Mouse (Mus musculus): Measurements from ENCODE around the gene Ric8b.

Ric8b gene

DNA sequence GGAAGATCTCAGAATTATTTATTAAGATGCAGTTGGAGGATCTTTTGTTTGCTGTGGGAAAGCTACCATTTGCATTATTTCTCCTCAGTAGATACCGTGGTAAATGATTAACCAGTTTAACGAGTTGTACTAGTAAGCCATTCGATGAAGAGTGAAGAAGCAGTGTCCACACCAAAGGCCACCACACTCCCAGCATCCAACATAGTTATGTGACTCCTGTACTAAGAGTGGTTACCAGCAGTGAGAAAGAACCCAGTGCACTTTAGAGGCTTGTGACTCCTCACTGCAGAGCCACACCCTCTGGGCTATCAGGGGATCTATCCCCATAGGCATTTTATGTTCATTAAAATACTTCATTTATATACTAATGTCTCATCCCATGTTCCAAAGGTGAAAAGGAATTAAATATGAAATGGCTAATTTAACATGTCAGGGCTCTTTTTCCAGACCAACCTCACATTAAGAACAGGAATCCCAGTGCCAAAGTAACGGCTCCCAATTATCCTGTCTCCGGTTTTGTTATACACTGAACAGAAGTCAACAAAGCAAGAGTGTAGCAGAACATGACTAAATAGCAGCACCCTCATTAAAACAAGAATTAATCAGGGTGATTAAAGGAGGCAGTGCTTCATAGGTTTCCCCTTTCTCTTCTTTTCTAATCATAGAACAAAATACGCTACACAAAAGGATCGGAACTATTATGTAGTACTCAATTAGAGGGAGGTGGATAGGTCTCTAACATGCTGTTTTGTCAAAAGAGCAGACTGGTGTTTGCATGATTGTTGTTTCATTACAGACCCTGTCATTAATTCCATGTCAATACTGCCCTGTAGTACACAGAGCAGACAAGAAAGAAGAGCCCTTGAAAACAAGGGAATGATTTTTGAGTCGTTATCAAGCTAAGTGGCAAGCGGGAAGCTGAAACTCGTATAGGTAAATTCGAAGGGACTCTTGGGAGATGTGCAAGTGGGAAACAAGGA, 90.7 kb downstream of the Ric8b start:
- DNase-seq, result no peak

DNA sequence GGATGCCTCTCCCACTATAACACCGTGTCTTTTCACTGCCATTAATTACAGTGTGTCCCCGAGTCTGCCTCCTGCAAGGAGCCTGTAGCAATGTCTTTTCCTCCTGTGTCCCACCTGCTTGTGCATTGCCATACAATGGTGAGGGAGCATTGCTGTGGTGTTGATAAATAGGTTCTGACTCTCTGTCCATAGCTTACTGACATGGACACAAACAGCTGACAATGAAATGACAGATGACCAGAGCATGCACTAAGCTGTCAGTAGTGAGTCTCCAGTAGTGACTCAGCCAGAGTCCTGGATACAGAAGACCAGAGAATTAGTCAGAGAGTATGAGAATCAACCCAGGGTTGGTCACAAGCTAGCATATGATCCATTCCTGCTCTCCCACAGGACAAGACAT, 93.7 kb downstream of the Ric8b start:
- no peak for DNase-seq

DNA sequence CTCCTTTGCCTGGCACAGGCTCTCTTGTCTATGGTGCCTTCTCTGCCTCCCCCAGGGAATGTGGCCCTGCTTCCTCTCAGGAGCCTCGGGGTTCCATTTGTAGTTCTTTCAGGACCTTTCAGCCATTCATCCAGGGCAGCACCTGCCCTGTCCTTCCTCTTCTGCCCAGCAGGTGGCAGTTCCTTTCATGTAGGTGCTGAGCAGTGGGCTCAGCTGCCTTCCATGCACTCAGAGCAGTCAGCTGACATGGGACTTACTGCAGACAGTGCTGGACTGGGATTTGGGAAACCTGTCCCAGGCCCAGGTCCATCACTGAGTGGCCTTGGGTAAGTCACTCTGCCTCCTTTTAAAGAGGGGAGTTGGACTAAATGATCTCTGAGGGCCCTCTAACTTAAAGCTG, 96.0 kb downstream of the Ric8b start:
- peak; percentile 31 for DNase-seq

DNA sequence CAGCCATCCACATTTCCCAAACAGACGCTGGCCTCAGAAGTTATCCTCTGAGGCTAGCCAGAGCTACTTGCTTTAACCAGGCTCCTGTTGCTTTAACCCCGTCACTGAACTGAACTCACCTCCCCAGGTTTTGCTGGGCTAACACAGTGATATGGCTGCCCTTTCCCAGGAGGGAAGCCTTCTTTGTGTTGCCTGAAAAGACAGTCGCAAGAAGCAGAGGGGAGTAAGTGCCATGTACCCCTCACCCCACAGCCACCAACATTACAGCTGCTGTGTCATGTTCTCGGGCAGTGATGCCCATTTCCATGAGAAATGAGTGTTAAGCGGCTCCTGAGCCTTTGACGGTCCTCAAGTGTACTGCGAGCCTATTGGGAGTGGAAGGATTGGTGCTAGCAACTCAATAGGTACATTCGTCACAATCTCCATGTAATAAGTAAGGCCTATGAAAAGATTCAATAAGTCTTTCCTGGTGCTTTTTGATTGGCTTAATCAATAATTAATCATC, 96.6 kb downstream of the Ric8b start:
- no peak for DNase-seq

DNA sequence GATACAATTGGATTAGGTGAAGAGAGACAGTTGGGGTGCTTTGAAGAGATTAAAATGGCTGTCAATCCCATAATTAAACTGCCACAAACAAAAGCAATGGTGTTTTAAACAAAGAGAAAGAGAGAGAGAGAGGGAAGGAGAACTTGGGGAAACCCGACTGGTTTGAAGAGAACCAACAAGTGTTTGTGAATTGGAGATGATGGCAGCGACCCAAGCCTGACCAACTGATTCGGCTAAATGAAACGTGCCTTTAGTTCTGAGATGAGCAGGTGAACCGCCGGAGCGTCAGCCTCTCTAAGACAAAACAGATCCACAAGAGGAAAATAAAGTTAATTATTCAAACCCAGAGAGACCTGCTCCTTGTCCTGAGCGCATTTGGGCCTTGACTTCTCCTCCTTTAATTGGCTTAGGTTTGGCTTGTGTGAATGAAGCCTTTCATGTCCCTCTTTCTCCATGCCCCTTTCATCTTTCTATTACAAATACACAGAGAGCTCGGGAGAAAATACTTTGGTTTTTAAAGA, 97.1 kb downstream of the Ric8b start:
- DNase-seq, result no peak

DNA sequence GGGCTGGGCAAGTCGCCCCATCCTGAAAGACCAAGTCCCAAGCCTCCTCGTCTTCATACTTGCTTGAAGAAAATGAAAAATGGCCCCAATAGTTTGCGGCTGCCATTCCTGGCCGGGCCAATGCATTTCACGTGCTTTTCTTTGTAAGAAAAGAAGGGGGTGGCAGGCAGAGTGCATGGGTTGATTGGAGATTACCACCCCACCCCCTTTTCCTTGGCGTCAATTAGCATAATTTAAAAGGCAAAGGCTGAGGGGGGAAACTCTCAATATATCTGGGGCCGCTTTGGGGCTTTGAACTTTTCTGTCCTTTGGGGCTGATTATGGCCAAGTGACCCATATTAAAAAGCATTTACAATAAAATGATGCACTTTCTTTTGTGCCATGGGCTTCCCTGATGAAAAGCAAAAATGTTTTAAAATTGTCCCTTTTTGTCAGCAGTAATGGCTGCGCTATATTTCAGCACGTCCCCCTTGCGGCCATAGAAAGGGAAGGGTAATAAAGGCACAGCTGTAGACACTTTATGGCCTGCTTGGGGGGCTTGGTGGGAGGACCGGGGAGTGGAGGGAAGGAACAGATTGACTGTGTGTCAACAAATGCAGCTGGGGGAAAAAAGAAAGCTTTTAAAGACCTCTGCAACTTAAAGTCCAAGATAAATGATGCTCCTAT, 105.4 kb downstream of the Ric8b start:
- no peak for DNase-seq

DNA sequence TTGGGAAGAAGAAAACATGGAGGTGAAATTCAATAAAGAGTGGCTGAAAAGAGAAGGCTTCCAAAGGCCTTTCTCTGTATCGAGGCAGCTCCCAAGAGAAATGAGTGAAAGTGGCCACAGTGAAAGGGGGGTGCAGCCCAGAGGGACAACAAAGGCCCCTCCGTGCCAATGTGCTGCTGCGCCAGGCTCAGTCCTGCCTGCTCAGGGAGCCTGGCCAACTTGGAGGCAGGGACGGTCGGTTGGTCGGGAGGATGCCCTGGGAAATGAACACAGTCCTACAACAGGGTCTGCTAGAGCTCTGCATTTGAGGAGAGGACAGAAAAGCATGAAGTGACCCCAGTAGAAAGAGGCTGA, 105.9 kb downstream of the Ric8b start:
- DNase-seq, result no peak

DNA sequence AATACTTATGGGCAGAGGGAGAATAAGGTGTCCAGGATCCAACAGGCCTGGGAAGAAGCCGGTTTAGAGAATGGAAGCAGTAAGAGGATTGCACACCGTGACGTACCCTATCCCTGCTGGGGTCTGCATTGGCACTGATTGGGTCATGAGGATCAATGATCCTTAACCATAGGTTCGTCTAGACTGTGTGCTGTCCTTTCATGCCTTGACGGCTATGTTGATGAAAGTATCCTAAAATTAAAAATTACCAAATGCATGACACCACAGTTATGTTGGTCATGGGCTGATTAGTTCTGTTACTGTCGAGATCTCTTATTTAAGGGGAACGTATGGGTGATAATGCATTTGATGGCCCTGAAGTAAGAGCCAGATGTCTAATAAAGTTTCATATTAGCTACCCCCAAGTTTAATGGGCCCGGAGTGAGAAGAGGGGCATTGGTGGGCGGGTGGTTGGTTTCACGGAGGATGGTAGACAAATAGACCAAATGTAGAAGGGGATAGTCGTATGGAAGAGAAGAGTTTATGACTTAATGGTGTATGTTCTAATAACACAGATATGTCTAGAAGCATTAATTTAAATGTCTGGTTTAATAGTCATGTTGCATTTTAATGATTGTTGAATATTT, 108.5 kb downstream of the Ric8b start:
- no peak for DNase-seq

DNA sequence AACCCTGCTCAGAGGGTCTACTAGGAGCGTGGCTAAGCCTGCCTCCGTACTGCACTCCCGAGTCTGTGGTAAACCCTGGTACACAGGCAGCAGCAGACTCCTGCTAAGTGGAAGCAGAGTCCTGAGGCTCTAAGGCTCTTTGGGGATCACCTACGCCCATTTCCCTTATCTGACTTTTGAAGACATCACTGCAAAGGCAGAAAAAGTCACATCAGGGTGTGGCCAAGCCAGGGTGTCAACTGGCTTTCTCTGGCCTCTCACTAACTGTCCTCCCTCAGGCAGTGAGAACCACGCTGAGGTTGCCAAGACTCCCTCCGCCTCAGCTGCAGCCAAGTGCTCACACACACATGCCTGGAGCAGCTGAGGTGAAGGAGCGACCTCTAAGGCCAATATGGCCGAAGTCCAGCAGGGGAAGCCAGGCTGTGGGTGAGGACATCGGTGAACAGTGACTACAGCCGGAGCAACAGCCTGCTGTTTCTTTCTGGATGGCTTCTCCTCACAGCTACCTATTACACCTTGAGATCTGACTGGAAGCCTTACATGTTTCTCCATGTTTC, 110.3 kb downstream of the Ric8b start:
- DNase-seq, result no peak

DNA sequence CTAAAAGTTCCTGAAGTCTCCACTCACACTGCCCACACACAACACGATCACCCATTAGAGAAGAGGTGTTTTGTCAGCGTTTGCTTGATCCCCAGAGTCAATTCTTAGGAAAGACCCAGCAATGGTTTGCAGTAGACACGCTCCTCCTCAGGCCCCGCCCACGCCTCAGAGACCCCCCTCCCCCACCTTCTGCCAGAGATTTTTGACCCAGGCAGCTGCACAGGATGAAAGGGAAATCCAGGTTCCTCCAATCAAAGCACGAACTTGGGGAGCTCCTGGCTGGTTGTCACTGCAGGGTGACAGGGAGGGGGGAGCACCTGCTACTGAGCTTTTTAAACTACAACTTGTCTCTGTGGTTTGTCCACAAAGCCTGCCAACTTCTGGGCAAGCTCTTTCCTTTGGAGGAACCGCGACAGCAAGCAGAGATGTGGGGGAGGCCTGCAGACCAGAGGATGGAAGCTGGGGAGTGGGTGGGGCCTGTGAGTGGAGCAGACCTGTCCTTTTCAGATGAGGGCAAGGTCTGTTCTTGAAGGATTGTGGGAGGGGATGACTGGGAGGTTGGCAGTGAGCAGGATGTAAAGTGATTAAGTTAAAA, 117.8 kb downstream of the Ric8b start:
- DNase-seq, result no peak

DNA sequence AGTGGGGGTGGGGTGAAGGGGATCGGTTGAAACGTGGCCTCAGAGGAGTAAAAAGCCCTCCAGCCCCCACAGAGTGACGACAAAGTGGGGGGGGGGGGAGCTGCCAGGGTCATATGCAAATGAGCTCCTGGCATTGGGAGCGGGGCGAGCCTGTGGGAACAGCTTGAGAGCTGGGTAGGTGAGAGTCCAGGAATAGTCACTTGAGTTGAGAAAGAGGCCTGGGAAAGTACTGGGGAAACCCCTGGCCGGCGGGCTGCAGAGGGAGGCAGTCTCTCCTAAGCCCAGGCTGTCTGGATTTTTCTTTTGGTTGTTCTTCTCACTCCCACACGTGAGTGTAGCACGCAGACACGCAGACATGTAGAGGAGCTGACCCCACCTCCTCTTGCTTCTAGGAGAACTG, 120.7 kb downstream of the Ric8b start:
- DNase-seq, result no peak

DNA sequence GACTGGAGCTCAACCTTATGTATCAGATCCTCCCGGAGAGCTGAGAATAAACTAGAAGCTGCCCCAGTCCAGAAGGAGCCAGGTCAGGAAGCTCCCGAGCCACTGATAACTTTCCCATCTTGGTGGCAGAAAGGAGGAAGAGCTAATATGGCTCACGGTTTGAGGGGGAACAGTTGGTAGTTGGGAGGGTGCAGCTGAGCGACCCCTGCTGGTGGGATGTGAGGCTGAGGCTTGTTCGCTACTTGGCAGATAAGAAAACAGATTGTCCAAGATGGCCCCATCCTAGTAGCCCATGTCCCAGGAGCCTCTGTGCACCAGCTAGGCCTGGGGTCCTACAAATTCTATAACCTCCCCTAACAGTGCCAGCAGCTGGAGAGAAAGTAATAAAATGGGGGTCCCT, 121.4 kb downstream of the Ric8b start:
- no peak for DNase-seq

DNA sequence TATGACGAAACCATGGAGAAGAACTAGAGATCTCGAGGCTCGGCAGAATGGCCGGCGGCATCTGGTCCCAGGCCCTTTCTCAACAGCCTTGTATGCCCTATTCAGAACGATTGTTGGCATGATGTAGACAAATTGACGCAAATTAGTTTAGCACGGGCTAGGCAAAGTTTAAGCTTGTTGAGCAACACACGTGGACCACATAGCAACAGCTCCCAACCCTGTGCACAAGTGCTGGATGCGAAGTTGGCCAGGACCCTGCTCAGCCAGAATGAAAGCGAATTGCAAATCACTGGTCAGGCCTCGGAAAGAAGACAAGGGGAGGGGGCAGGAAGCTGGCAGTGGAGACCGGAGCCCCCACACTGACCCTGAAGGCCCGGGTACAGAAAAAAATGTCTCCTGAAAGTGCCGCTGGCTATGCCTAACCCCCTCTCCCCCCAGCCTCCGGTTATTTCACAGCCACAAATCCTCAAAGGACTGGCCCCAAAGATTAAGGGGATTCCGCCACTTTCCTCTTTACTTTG, 126.8 kb downstream of the Ric8b start:
- no peak for DNase-seq

DNA sequence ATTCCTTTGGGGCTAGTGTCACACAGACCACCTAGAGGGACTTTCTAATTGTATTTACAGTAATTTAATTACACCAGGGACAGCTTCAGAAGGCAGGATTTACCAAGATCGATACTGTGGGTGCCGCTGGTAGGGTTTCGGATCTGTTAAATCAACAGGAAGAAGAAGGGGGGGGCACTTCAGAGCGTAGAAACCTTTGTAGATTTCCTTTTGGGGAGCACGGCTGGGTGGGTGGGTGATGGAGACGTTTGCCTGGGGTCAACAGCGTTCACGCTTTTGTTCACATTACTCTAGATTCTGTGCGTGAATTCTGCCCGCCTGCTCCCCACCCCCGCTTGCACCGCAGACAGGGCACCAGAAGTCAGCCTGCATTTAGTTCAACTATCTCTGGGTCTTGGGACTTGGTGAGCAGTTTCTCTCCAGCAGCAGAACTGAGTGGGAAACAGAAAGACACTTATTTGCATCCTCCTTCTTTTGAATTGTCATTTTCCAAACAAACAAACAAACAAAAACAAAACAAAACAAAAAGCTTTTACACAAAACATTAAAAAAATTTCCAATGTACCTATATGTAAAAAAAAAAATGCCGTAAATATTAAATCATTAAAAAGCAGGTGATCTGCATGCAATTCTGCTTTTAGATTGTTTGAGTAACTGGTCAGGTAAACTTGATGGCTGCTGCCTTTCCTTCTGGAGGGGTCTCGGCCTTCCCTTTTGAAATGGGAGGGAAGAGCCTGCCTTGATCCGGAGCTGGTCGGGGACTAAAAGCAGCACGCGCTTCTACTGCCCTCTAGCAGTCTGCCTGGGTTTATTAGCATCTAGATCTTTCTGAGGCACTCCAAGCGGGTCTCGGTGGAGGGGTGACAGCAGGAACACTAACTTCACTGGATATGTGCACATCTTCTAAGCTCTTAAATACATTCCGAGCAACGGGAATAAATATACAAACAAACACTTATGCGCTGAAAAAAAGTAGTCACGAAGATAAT, 127.6 kb downstream of the Ric8b start:
- peak; percentile 31 for DNase-seq

DNA sequence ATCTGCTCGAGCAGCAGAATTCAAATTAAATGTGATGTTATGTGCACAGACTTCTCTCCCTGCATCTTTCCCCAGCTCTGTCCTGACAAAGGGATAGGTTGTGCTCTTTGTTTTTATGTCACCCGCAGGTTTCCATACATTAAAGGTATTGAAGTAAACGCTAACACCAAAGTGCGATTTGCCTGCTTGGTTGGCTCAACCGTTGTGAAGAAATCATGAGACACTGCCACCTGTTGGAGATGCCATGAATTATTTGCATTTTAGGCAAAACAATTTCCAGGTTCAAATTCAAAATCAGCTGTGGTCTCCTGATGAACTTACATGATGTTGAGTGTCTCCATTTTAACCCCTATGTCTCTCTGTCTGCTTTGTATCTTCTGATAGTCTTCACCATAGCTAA, 129.2 kb downstream of the Ric8b start:
- no peak for DNase-seq

DNA sequence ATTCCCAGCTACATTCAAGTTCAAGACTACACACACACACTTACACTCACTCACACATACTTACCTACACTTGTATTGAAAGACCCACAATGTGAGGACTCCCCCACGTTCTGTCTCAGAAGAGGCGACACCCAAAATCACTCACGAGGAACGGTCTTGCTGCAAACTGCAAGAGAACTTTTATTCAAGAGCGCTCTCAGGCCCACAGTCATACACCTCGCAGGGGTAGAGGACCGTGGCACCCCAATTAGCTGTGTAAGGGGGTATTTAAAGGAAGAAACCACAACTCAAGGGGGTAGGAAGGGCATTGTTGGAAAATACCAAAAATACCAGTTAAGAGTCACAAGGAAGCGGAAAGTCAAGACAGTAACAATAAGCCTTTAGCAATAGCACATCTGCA, 130.6 kb downstream of the Ric8b start:
- DNase-seq, result no peak

DNA sequence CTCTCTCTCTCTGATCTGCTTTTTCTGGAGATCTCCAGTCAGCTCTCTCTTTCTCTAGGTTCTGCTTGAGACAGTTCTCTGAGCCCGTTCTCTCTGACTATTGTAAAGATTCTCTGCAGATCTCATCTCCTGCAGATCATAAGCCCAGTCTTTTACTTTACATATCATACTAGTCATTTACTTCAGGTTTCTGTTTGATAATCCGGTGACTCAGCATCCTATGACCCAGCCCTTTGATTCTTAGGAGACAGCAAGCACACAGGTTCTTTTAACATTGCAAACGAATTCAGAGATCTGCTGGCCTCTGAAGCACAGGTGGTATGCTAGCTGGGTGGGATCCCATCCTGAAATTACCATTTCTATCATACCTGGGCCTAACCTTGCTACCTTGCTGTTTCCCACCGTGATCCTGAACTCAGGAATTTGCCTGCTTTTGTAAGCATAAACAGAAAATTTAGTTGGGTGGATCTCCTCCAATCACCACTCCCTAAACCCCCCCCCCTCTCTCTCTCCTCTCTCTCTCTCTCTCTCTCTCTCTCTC, 133.3 kb downstream of the Ric8b start:
- DNase-seq, result no peak

DNA sequence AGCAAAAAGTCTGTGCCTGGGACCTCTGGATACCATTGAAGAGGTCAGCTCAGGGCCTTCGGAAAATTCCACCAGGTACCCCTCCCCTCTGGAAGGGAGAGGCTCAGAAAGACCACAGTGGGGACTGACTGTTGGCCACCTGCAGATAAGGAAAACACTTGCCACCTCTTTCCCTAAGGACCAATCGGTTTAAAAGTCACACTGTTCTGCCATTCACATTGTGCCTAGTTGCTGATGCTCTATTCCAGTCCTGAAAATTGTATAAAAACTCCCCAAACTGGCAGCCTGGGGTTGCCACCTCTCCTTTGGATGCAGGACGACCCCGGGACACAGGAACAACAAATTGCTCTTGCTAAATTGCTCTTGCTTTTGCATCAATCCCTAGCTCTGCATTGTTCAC, 135.0 kb downstream of the Ric8b start:
- DNase-seq, result no peak

DNA sequence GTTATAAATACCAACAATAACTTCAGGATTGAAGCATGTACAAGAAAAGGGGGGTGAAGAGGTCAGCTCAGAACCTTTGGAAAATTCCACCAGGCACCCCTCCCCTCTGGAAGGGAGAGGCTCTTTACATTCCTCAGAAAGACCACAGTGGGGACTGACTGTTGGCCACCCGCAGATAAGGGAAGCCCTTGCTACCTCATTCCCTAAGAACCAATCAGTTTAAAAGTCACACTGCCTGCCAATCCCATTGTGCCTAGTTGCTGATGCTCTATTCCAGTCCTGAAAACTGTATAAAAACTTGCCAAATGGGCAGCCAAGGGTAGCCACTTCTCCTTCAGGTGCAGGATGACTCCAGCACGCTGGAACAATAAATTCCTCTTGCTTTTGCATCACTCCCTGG, 137.5 kb downstream of the Ric8b start:
- no peak for DNase-seq

Data from layer of hippocampus, adult 9-11 months (tissue).